Mouse (Mus musculus): Measurements from ENCODE around the gene Ckap2l.

The Ckap2l gene

GRCm38 (mm10) chr2:129234731-129235130 lies 62.3 kb downstream of the Ckap2l start:
- DNase-seq (ENCODE audit: low read depth, low spot score): no peak

DNA sequence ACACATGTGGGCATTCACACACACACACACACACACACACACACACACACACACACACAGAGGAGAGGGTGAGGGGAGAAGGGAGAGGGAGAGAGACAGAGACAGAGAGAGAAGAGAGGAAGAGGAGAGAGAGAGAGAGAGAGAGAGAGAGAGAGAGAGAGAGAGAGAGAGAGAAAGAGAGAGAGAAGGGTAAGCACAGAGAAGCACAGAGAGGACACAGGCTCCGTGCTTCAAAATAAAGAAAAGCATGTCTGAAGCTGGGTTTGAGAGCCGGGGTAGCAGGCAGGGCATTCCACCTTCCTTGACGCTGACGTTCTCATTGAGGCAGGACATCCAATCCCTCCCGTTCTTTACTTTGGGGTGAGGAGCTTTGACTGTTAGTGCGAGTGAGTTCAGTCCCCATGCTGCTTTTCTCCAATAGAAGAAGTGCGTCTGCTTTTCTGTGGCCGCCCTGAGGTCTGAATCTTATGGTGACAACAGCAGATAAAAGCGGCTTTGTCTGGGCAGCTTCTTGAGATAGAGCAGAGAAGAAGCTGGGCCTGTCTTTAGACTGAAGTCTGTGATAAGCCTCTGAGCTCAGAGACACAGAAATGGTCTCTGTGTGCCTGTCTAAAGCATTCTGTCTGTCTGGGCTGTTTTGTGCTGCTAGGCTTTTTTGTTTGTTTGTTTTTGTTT lies 63.1 kb downstream of the Ckap2l start:
- DNase-seq (ENCODE audit: low read depth, low spot score): no peak

DNA sequence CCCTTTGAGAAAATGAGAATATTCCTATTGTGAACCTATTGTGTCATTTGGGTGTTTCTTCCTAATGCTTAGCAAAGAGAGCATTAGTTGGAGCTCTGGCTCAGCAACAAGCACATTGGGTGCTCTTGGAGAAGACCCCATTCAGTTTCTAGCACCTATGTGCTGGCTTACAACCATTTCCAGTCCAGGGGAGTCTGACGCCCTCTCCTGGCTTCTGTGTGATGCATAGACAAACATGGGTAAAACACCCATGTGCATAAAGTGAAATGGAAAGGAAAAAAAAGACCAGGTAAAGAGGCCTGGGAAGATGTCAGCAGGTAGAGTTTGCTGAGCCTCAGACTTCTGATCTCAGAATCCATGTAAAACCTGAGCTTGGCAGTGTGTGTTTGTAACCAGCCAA lies 63.8 kb downstream of the Ckap2l start:
- no peak for DNase-seq (ENCODE audit: low read depth, low spot score)

DNA sequence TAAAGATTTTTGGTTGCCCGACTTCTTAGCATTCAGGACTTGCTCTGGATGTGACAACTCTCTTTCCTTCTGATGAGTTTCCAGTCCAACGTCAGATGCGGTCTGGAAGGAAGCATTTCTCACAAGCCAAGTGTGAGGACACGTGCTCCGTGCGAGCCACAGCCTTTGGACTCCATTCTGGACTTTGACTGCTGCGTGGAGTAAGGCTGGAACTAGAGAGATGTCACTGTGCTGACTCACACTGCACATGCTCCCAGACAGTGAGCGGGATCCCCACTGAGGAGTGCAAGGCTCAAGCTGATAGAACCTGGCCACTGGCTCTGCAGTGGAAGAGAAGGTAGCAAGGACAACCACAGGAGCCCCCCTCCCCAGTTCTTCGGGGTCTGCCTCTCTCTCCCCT lies 64.5 kb downstream of the Ckap2l start:
- DNase-seq (ENCODE audit: low read depth, low spot score): peak; percentile 16

DNA sequence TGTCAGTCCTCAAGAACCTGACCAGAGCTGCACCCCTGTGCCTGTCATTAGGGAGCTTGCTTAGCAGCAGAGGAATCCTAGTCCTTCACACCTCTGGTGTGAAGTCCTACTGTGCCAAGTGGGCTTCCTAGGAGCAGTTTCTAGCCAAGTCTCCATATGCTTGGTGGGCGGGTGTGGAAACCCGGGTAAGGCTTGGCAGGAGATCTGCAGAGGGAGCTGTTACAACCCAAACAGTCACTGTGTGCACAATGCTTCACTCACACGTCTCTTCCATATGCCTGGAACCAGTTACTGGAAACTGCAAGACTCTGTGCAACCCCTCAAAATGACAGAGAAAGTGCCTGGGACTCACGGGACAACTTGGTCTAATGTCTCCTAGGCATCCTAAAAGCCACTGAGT lies 65.0 kb downstream of the Ckap2l start:
- peak; percentile 94 for DNase-seq (ENCODE audit: low read depth, low spot score)

GRCm38 (mm10) chr2:129229316-129229715 lies 67.7 kb downstream of the Ckap2l start:
- no peak for DNase-seq (ENCODE audit: low read depth, low spot score)

DNA sequence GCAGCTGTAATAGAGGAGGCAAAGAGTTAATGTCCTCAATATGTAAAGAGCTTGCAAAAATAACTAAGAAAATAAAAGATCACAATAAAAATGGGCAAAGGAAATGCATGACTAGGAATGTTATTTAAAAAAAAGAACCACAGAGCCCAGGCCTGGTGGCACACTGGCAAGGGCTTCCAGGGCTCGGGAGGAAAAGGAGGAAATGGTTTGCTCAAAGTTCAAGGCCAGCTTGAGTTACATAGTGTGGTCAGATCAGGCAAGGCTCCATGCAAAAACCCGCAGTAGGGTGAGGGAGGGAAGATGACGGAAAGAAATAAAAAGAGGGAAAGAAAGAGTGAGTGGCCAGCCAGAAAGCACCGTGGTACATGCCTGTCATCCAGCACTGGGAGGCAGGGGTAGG lies 68.4 kb downstream of the Ckap2l start:
- no peak for DNase-seq (ENCODE audit: low read depth, low spot score)

- no peak for DNase-seq (ENCODE audit: low read depth, low spot score)
Measured at GRCm38 (mm10) chr2:129227709-129228108, 69.3 kb downstream of the Ckap2l start.

DNA sequence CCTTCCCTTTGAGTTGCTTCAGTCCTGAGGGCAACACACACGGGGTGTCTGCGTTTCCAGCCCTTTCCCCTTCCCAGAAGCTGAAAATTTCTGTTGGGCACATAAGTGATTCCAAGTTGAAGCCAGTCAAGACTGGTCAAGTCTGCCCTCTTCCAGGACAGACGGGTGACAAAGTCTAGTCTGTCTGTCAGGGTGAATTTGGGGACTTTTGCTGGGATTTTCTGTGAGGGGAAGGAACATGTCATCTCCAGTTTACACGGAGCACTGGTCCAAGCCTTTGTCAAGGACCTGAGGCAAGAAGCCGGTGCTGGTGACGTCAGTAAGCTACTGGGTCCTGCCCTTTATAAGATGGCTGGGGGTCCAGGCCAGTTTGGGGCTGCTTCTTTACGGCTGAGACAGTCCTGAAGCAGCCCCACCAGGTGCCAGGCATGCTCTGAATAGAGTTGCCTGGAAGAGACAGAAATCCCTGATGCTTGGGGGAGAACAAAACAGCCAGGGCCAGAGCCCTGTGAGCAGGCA lies 69.9 kb downstream of the Ckap2l start:
- no peak for DNase-seq (ENCODE audit: low read depth, low spot score)

- no peak for DNase-seq (ENCODE audit: low read depth, low spot score)
Measured at GRCm38 (mm10) chr2:129226296-129226851, 70.6 kb downstream of the Ckap2l start.

DNA sequence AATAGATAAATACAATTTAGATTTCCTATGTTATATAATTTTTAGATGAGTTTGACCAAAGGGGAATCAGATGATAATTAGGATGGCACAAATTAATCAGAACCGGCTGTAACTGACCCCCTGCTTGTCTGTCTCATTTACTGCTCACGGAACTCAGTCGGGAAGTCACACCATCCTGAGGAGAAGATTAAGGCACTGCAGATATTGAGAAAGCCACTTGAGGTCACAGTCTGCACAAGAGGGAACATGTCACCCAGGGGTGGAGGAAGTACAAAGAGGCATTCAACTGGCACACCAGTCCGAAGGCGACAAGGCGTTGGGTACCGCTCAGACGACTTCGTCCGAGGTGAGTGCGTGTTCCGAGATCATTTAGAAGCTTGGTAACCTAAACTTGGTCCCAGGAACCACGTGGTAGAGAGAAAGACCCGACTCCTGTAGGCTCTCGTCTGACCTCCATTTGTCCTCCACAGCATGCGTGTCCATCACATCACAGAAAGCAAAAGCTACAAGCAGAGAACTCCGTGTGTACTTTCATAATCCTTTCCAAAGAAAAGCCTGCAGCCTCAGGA lies 71.7 kb downstream of the Ckap2l start:
- no peak for DNase-seq (ENCODE audit: low read depth, low spot score)

DNA sequence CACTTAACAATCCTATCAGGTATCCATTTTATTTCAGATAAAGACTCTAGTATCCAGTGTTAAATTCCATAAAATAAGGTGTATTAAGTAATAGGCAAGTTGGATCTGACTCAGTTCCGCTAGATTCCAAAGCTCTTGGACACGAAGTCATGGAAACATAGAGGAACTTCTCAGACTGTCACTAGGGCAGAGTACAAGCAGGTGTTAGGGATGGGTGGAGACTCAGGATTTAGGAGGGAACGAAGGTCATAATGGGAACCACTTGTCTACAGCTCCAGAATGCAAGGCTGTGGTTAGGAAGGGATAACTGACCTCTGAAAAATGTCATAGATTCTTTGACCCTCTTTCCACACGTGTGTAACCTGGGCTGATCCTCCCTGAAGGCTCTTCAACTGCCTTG lies 72.8 kb downstream of the Ckap2l start:
- DNase-seq (ENCODE audit: low read depth, low spot score): no peak

GRCm38 (mm10) chr2:129221097-129221632 lies 75.8 kb downstream of the Ckap2l start:
- DNase-seq (ENCODE audit: low read depth, low spot score): no peak

DNA sequence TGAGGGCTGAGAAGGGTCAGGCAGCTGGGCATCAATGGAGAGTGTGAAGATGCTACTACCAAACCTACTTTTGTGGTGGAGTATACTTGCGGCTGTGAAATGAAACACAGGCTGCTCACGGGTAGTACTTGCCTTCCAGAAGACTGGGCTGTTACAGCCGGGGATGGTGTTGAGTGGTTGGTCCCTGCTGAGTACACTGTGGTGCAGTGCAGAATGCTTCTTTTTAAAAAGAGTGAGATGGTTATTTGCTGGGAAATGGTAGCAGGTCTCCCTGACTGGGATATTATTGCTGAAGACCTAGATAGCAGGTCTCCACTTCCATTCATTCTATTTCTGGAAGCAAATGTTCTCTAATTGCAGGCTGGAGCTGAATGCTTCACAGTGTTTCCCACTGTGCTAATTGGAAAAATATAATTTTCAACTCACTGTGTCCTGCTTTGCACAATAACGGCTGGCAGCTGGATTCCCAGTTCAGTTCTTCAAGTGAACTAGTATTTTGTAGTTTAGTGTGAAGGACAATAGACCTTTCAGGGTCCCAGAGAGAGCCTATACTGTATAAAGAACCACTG lies 78.4 kb downstream of the Ckap2l start:
- DNase-seq (ENCODE audit: low read depth, low spot score): no peak

Data from telencephalon, adult 2 months (tissue).